Mouse (Mus musculus): ENCODE results near the gene 4930550C14Rik.

Gene 4930550C14Rik

DNA sequence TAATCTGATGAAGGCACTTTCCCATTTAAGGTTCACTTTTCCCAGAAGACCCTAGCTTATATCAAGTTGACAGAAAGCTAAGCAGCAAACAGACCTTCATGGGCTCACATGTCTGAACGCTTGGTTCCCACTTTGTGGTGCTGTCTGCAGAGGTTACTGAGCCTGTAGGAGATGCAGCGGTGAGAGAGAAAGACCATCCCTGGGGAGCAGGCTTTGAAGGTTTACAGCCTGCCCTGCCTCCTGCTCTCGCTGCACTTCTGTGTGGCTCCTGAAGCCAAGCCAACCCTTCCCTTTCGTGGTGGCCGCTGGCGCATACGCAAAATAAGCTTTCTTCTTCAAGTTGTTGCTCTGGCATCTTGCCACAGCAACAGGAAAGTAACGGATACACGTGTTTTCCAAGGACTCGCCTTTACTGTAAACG is at the start of gene 4930550C14Rik:
Gene 4930550C14Rik, plus strand, starts transcription at position 35 of the 421 bp plus-strand sequence.
- DNase-seq (ENCODE audit: low spot score in 2 of 2) = peak in 1 of 2 experiments; percentile 22

DNA sequence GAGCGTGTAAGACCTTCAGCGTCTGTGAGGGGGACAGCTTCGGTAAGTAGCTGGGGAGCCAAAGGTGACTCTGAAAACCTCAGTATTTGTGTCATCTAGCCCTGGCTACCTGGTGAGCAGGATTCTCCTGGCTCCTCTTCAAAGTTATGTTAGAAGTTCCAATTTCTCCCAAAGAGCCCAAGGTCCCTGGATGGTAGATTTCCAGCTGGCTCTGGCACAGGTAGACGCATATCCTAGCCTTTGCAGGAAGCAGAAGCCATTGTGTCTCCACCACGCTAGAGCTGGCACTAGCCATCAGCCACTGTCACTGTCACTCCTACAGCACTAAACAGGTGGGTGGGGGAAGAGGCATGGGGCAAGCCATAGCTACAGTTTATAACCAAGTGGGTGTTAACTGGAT is 49.0 kb upstream of the 4930550C14Rik start:
- DNase-seq (ENCODE audit: low spot score in 2 of 2) = no peak

DNA sequence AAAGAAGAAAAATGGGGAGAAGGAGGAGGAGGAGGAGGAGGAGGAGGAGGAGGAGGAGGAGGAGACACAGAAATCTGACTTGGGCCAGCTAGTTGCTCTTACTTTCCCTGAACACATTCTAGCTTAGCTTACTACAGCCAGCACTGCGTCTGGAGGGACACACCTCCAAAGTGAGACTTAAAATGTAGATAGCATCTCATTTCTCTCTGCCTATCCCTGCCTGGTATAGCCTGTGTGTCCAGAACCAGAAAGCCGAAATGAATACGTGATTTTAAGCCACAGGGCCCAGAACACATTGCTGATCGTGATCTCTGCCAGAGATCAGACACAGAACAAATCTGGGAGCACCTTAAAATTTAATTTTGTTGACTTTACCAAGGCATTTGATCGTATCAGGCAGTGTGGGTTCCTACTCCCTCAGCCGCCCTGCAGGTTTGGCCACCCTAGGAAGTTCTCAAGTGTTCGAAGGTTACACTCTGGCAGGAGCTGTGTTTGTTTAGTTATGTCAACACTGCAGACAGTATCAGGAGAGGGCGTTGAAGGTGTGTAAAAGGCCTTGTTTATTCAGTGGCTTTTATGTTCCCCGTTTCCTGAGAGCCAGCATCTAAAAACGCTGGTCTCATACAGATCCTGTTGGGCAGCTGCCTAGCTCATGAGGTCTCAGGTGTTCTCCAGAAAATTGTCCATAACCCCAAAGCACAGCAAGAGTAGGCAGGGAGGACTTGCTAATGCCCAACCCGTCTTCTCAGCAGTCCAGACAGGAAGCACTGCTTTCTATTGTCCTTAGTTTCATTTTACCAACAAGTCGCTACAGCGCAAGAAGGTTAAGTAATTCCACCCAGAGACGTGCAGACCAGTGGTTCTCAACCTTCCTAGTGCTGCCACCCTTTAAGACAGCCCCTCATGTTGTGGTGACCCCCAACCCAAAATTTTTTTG is 45.6 kb upstream of the 4930550C14Rik start:
- DNase-seq (ENCODE audit: low spot score in 2 of 2) = no peak

DNA sequence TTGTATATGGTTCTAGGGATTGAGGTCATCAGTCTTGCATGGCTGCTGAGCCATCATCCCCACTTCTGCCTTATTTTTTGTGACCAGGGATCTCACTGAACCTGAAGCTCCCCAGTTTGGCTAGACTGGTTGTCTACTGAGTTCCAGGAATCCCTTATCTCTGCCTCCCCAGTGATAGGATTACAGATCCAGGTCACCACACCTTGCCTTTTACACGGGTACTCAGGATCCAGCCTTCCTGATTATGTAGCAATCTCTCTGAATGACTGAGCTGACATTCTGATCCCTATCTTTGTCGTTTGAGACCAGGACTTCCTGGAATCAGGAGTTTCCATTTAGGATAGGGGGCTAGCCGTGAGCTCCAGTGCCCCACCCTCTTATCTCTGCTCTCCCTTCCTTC is 30.8 kb upstream of the 4930550C14Rik start:
- DNase-seq (ENCODE audit: low spot score in 2 of 2) = no peak

- DNase-seq (ENCODE audit: low spot score in 2 of 2) = no peak
Measured at GRCm38 (mm10) chr9:53375907-53376306, 26.2 kb upstream of the 4930550C14Rik start.

DNA sequence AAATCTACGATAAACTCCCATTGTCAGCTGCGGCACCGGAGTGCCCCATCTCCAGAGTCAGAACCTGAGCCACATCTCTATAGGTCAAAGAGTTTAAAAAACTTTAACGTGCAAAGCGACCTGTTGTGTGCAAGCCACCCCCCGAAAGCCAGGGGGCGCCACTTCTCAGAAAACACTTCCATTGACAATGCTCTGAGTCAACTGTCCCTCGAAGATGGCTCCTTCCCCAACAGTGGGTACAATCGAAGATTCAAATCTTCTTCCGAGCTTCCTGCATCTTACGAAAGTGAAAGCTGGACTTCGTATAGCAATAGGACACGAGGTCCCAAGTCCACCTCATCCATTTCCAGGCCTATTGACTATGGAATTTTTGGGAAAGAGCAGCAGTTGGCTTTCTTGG is 25.3 kb upstream of the 4930550C14Rik start:
- DNase-seq (ENCODE audit: low spot score in 2 of 2) = no peak

- no peak for DNase-seq (ENCODE audit: low spot score in 2 of 2)
Measured at GRCm38 (mm10) chr9:53377597-53377996, 24.5 kb upstream of the 4930550C14Rik start.

- DNase-seq (ENCODE audit: low spot score in 2 of 2) = no peak
Measured at GRCm38 (mm10) chr9:53378171-53378570, 24.0 kb upstream of the 4930550C14Rik start.

DNA sequence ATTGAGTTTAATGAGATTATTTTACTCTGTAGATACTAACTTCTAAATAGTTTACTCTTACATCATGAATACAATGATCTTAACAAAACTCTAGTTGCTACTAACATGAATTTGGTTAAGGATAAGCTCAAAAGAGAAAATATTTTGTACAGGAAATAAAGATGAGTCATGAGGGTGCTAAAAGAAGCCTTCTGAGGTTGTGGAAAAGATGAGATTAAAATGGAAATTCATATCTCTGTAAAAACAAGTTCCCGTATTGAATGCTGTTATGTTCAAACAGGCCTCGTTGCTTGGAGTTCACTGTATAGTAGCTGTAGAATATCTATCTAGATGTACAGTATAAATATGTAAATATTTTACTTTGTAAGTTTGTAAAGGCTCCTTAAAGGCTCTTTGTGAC is 21.5 kb upstream of the 4930550C14Rik start:
- DNase-seq (ENCODE audit: low spot score in 2 of 2) = no peak

DNA sequence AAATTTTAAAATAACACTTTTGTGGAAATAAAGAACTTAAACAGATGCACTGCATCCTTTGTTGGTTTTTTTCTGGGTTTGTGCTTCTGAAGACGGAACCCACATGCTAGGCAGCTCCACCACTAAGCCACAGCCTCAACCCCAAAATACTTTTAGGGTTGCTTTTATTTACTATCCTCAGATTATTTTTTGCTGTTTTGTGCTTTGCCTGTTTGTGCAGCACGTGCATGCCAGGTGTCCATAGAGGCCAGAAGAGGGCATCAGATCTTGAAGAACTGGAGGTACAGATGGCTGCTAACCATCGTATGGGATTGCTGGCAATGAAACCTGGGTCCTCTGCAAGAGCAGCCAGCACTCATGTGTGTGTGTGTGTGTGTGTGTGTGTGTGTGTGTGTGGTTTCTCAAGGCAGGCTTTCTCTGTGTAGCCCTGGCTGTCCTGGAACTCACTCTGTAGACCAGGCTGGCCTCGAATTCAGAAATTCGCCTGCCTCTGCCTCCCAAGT is 21.0 kb upstream of the 4930550C14Rik start:
- DNase-seq (ENCODE audit: low spot score in 2 of 2) = no peak

- peak; percentile 73 to 87 for DNase-seq (ENCODE audit: low spot score in 2 of 2)
Measured at GRCm38 (mm10) chr9:53383951-53384866, 17.9 kb upstream of the 4930550C14Rik start, which contains the start of gene Kdelc2. Gene Kdelc2 (plus strand): TSS chr9:53384025.

- no peak for DNase-seq (ENCODE audit: low spot score in 2 of 2)
Measured at GRCm38 (mm10) chr9:53384873-53385272, 17.3 kb upstream of the 4930550C14Rik start.

GRCm38 (mm10) chr9:53387431-53387830 is 14.7 kb upstream of the 4930550C14Rik start:
- DNase-seq (ENCODE audit: low spot score in 2 of 2) = no peak

- no peak for DNase-seq (ENCODE audit: low spot score in 2 of 2)
Measured at GRCm38 (mm10) chr9:53389109-53389508, 13.0 kb upstream of the 4930550C14Rik start.

GRCm38 (mm10) chr9:53390136-53390535 is 12.0 kb upstream of the 4930550C14Rik start:
- no peak for DNase-seq (ENCODE audit: low spot score in 2 of 2)

GRCm38 (mm10) chr9:53397685-53398387 is 4.3 kb upstream of the 4930550C14Rik start:
- no peak for DNase-seq (ENCODE audit: low spot score in 2 of 2)

DNA sequence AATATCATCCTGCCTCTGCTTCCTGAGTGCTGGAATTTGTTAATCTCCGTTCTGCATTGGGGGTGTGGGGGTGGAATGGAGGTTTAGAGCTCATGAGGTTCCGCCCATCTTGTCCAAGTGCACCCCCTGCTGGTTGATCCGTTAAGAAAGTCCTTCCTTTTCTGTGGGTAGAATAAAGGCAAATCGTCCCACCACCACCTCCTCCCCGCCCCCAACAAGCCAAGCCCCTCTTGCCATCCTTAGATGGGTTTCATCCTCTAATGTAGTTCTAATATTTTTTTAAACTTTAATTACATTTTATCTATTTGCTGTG is 3.8 kb upstream of the 4930550C14Rik start:
- peak in 1 of 2 experiments; percentile 58 for DNase-seq (ENCODE audit: low spot score in 2 of 2)

DNA sequence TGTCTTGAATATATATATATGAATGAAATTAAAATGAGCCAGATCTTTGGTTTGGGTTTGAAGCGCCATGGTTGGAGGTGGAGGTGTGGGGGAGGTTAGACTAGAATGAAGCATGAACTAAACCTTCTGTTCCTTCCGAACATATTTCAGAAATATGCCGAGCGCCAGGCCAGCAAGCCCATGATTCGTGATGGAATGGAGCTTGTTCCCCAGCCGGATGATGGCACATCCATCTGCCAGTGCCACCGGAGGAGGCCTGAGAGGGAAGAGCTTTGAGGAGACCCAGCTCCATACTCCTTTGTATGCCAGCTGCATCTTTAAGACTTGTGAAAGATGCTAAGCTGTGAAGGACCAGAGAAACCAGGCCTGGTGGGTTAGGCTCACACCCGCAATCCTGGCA is 2.6 kb upstream of the 4930550C14Rik start:
- DNase-seq (ENCODE audit: low spot score in 2 of 2) = peak in 1 of 2 experiments; percentile 23

DNA sequence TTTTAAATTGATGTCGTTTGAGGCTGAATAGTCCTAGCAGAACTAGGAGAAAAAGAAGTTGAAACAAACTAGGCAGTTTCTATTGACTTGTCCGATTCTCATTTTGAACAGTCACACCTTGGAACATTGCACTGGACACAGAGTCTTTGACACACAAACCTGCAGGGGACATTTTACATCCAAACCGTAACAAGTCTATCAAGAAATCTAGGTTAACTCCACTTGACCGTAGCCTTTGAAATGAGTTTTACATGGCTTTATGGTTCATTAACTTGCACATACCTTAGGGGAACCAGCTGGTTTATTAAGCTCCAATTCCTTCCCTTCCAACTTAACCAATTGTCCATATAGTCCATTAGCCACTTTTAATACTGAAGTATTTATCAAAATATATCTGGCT is 1.4 kb upstream of the 4930550C14Rik start:
- DNase-seq (ENCODE audit: low spot score in 2 of 2) = no peak

GRCm38 (mm10) chr9:53401146-53401545 is 979 bp upstream of the 4930550C14Rik start:
- DNase-seq (ENCODE audit: low spot score in 2 of 2) = no peak

DNA sequence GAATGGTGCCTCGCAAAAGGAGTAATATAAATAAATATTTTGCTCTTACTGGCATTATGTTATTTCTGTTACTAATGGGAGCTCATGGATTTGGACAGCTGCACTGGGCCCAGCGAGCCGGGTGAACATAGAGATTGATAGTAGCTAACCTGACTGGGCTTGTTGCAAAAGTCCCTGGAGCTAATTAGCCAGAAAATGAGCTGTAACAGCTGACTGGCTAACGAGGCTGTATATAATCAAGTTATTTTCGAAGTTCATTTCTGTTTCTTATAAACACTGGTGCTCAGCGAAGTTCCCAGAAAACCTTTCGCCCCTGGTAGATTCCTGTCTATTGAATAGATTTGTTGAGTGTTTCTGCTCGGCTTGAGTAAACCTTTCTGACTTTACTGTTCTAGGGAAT is 866 bp downstream of the 4930550C14Rik start:
- DNase-seq (ENCODE audit: low spot score in 2 of 2) = no peak

Data from left cerebral cortex, adult 9 months (tissue).